Mouse (Mus musculus): ENCODE measurements around the gene Bcl2l14.

Bcl2l14 gene

GRCm38 (mm10) chr6:134443925-134444324 lies 47.8 kb downstream of the Bcl2l14 start:
- DNase-seq, result no peak

- DNase-seq, result no peak
These were observed 52.3 kb downstream of the Bcl2l14 start for GRCm38 (mm10) chr6:134448451-134448850.

GRCm38 (mm10) chr6:134449958-134450357 lies 53.8 kb downstream of the Bcl2l14 start:
- no peak for DNase-seq

- no peak for DNase-seq
These were observed 54.6 kb downstream of the Bcl2l14 start for GRCm38 (mm10) chr6:134450661-134451119.

GRCm38 (mm10) chr6:134454093-134454492 lies 58.0 kb downstream of the Bcl2l14 start:
- peak; percentile 34 to 44 for DNase-seq

- no peak for DNase-seq
These were observed 62.3 kb downstream of the Bcl2l14 start for GRCm38 (mm10) chr6:134458376-134458775.

GRCm38 (mm10) chr6:134461175-134461574 lies 65.1 kb downstream of the Bcl2l14 start:
- no peak for DNase-seq

- DNase-seq, result no peak
These were observed 70.6 kb downstream of the Bcl2l14 start for GRCm38 (mm10) chr6:134466671-134467229.

- DNase-seq, result no peak
These were observed 73.2 kb downstream of the Bcl2l14 start for GRCm38 (mm10) chr6:134469297-134469696.

- DNase-seq, result peak; percentile 60 to 65
These were observed 74.7 kb downstream of the Bcl2l14 start for GRCm38 (mm10) chr6:134470857-134471256.

- DNase-seq, result no peak
These were observed 77.0 kb downstream of the Bcl2l14 start for GRCm38 (mm10) chr6:134473143-134473561.

- no peak for DNase-seq
These were observed 83.4 kb downstream of the Bcl2l14 start for GRCm38 (mm10) chr6:134479481-134479880.

- no peak for DNase-seq
These were observed 90.2 kb downstream of the Bcl2l14 start for GRCm38 (mm10) chr6:134486318-134486717.
